In genomic region chr2:73593101-73593439, GRCm38 (mm10) we compare ENCODE assay signal across 17 mouse cellular contexts. TPM values are rescaled to one million over a fixed set of nuclear protein-coding genes. Genes with fewer than 3 reads are reported as not detected.
DNase-seq lines count a peak whose midpoint lies in the region; ATAC-seq and TF ChIP-seq lines count a peak whose summit lies in the region.
"Had no signal": no experiment of that assay in that cellular context is flagged by ENCODE, and none has a peak within 500 bp of the region (broad histone marks: within the 10 kb centered on the region; RNA-seq: fewer than 3 reads in every experiment).

No protein-coding gene starts in this region.

- no peak for DNase-seq in heart, adult 2 months
- DNase-seq in heart, adult 11 months: no peak
- DNase-seq in kidney, postnatal 36 days: no peak
- no peak for DNase-seq in thymus, postnatal 0 days (ENCODE audit: low spot score)
- no peak for DNase-seq in thymus, adult 18-20 months
- DNase-seq: cerebellum, postnatal 36 days; gastrocnemius, postnatal 10 days; spleen, adult 18-20 months had no signal

- H3ac ChIP-seq in C2C12 (ENCODE audit: control insufficient read depth, insufficient read length, low read depth): peak overlapping the region; percentile 44
- no peak overlapping the region for H3ac ChIP-seq in myocyte (ENCODE audit: control insufficient read depth, insufficient read length)

- no peaks in the 10 kb centered on the region for H3K79me3 ChIP-seq in C2C12 (ENCODE audit: low read depth)

- H3K36me3 ChIP-seq in heart, adult 2 months (ENCODE audit: control insufficient read depth, insufficient read depth, low read length): no peaks in the 10 kb centered on the region
- H3K36me3 ChIP-seq in kidney, embryonic 16.5 days (ENCODE audit: insufficient read depth, low read length): no peaks in the 10 kb centered on the region
- H3K36me3 ChIP-seq in C2C12 (ENCODE audit: control insufficient read depth, insufficient read depth) (no peaks in the 10 kb centered on the region), myocyte (ENCODE audit: control insufficient read depth, insufficient read depth) (no peaks in the 10 kb centered on the region)
- H3K36me3 ChIP-seq: embryonic facial prominence, embryonic 15.5 days; forebrain, embryonic 15.5 days; hindbrain, embryonic 12.5 days; midbrain, embryonic 10.5 days had no signal

- no peak overlapping the region for H3K9ac ChIP-seq in heart, adult 2 months (ENCODE audit: low read depth, low read length)
- H3K9ac ChIP-seq in kidney, embryonic 16.5 days (replicated peaks; ENCODE audit: low read length): no peak overlapping the region
- H3K9ac ChIP-seq: embryonic facial prominence, embryonic 15.5 days; forebrain, embryonic 15.5 days; hindbrain, embryonic 12.5 days; liver, embryonic 14.5 days had no signal

- intact Hi-C loops in heart, adult 2 months (cut with DNase I): no loop called here

- no peak for ATAC-seq in kidney, embryonic 16.5 days (ENCODE audit: low FRiP score, low TSS enrichment)
- ATAC-seq: forebrain, embryonic 15.5 days had no signal

- TF ChIP-seq CTCF in heart, adult 2 months (IDR thresholded peaks at IDR 0.05): no peak
- no peak for TF ChIP-seq CTCF in C2C12 (IDR thresholded peaks at IDR 0.05; ENCODE audit: control insufficient read depth, insufficient read depth, insufficient read length)

- TF ChIP-seq POLR2A in heart, adult 2 months (IDR thresholded peaks at IDR 0.05; ENCODE audit: insufficient read depth, low read depth, low read length): no peak
- no peak for TF ChIP-seq POLR2A in myocyte (IDR thresholded peaks at IDR 0.05; ENCODE audit: insufficient read length, low read depth)

- 0 out of 2 replicates have a peak overlapping the region, but pooled peaks have one; percentile 4 for H3K4me2 ChIP-seq in kidney, embryonic 16.5 days (replicated peaks; ENCODE audit: low read depth, low read length)
- peak overlapping the region; percentile 95 for H3K4me2 ChIP-seq in myocyte (ENCODE audit: low read depth)
- H3K4me2 ChIP-seq: embryonic facial prominence, embryonic 15.5 days; forebrain, embryonic 15.5 days; hindbrain, embryonic 12.5 days had no signal

- no peak for TF ChIP-seq EP300 in heart, adult 2 months (IDR thresholded peaks at IDR 0.05; ENCODE audit: insufficient read depth, low read depth, low read length)

- H3K27me3 ChIP-seq in heart, adult 2 months (ENCODE audit: control insufficient read depth, insufficient read depth, low read length): no peaks in the 10 kb centered on the region
- no peaks in the 10 kb centered on the region; the same call in 1 of the 2 replicates for H3K27me3 ChIP-seq in kidney, embryonic 16.5 days (ENCODE audit: insufficient read depth, low read length)
- H3K27me3 ChIP-seq in C2C12 (ENCODE audit: control insufficient read depth, insufficient read depth, insufficient read length) (no peaks in the 10 kb centered on the region), myocyte (ENCODE audit: control insufficient read depth, insufficient read depth, insufficient read length) (no peaks in the 10 kb centered on the region)
- H3K27me3 ChIP-seq: embryonic facial prominence, embryonic 15.5 days; forebrain, embryonic 15.5 days; hindbrain, embryonic 12.5 days had no signal

- H3K4me1 ChIP-seq in heart, adult 2 months (ENCODE audit: control insufficient read depth, insufficient read depth, low read length): peaks cover 12% of the 10 kb centered on the region
- peaks cover 44% of the 10 kb centered on the region for H3K4me1 ChIP-seq in kidney, embryonic 16.5 days (ENCODE audit: insufficient read depth, low read length)

- H3K79me2 ChIP-seq in heart, adult 2 months (replicated peaks; ENCODE audit: control insufficient read depth, insufficient read depth, low read length): no peaks in the 10 kb centered on the region
- H3K79me2 ChIP-seq in C2C12 (ENCODE audit: control insufficient read depth, insufficient read depth) (no peaks in the 10 kb centered on the region), myocyte (ENCODE audit: control insufficient read depth, insufficient read depth) (no peaks in the 10 kb centered on the region)

- H3K4me3 ChIP-seq in heart, adult 2 months: no peak overlapping the region
- no peak overlapping the region for H3K4me3 ChIP-seq in kidney, embryonic 16.5 days (ENCODE audit: low read length)
- peak overlapping the region; percentile 8 for H3K4me3 ChIP-seq in C2C12 (ENCODE audit: insufficient read depth, poor library complexity, severe bottlenecking)
- H3K4me3 ChIP-seq in myocyte: peak overlapping the region; percentile 8
- H3K4me3 ChIP-seq: embryonic facial prominence, embryonic 15.5 days; forebrain, embryonic 15.5 days; hindbrain, embryonic 12.5 days; midbrain, embryonic 10.5 days had no signal

- 51% methylated on average over 2 of the region's 2 CpGs for WGBS in heart, adult 2 months
- WGBS in kidney, embryonic 16.5 days: 52% methylated on average over 2 of the region's 2 CpGs

- no peaks in the 10 kb centered on the region for H3K9me3 ChIP-seq in kidney, embryonic 16.5 days (ENCODE audit: low read length)
- H3K9me3 ChIP-seq: embryonic facial prominence, embryonic 15.5 days; forebrain, embryonic 15.5 days; hindbrain, embryonic 12.5 days; midbrain, embryonic 10.5 days had no signal

- peak overlapping the region; percentile 84 for H3K27ac ChIP-seq in heart, adult 2 months
- peak overlapping the region; percentile 60; the same call in 1 of the 2 replicates for H3K27ac ChIP-seq in kidney, embryonic 16.5 days (ENCODE audit: low read length)
- H3K27ac ChIP-seq: embryonic facial prominence, embryonic 15.5 days; forebrain, embryonic 15.5 days; hindbrain, embryonic 12.5 days; liver, embryonic 14.5 days; midbrain, embryonic 10.5 days had no signal

TF ChIP-seq in C2C12, 6 proteins besides CTCF, POLR2A, EP300 and RAD21:
- TF ChIP-seq MAX (IDR thresholded peaks at IDR 0.05): peak; percentile 71
- no peak for TF ChIP-seq FOSL1 (IDR thresholded peaks at IDR 0.05; ENCODE audit: insufficient read depth, low read length, poor library complexity, severe bottlenecking)

TF ChIP-seq in myocyte, 11 proteins besides CTCF, POLR2A, EP300 and RAD21:
- TF ChIP-seq TCF3 (IDR thresholded peaks at IDR 0.05; ENCODE audit: insufficient read length, low read depth) (no peak), E2F4 (IDR thresholded peaks at IDR 0.05; ENCODE audit: insufficient read depth) (no peak), USF1 (IDR thresholded peaks at IDR 0.05; ENCODE audit: low read depth) (no peak), SRF (IDR thresholded peaks at IDR 0.05; ENCODE audit: control insufficient read depth, insufficient read length, low read depth) (no peak), REST (IDR thresholded peaks at IDR 0.05; ENCODE audit: insufficient read depth, insufficient read length) (no peak)

RNA-seq across cellular contexts. Expression of gene Chrna1, which starts 12.9 kb away (rescaled TPM):
- total RNA-seq in heart, adult 2 months (2021): not detected
- polyA plus RNA-seq in heart, adult 2 months (2012; rRNA removed): 0.04 TPM in 1 of 2 replicates, not detected in the other
- 0.36 and 0.72 TPM in 2 replicates for polyA plus RNA-seq in kidney, embryonic 16.5 days (2015; fragmentation: Nextera tagmentation; extraction: Ambion mirVana)
- polyA plus RNA-seq in C2C12 (2012; fragmentation: generic; extraction: Trizol) (105 TPM), myocyte (2012; fragmentation: generic; extraction: Trizol) (391 TPM)
- polyA plus RNA-seq in thymus, postnatal 0 days (2015; fragmentation: Nextera tagmentation; extraction: Ambion mirVana): 0.42 and 0.58 TPM in 2 replicates
- polyA plus RNA-seq: kidney, adult 2 months had no signal

Comparison
In these comparisons a context has a peak if more than half of its experiments do, and no peak if none do; other contexts are left out.
1. H3K4me3 ChIP-seq: peak in C2C12 (single experiment) and myocyte (single experiment); none in heart, adult 2 months (single experiment) and kidney, embryonic 16.5 days (single experiment).
2. RNA of gene Chrna1, which starts 12.9 kb away (polyA plus RNA-seq): 391 TPM in myocyte (single experiment) and 105 TPM in C2C12 (single experiment); 0.42 to 0.58 TPM in thymus, postnatal 0 days, 0.36 to 0.72 TPM in kidney, embryonic 16.5 days and 0.04 TPM in heart, adult 2 months; every median in the first group is over 10 times any median in the second.